Mouse (Mus musculus) retina, embryonic 14.5 days (tissue): Measurements from ENCODE around the gene Tsga10ip.

Experiments
- DNase-seq: peaks from one replicate; pipeline ENCODE4 v3.0.0-alpha.2; 2015; ENCODE audit warnings: low spot score

The Tsga10ip gene

GRCm38 (mm10) chr19:5341360-5341759 lies 61.0 kb downstream of the Tsga10ip start:
- no peak for DNase-seq
